Mouse (Mus musculus): ENCODE results near the gene Clip2. TPM values are rescaled to one million over a fixed set of nuclear protein-coding genes. Genes with fewer than 3 reads are reported as not detected.

The Clip2 gene
- polyA plus RNA-seq, 1 experiment: 59.1 TPM

DNA sequence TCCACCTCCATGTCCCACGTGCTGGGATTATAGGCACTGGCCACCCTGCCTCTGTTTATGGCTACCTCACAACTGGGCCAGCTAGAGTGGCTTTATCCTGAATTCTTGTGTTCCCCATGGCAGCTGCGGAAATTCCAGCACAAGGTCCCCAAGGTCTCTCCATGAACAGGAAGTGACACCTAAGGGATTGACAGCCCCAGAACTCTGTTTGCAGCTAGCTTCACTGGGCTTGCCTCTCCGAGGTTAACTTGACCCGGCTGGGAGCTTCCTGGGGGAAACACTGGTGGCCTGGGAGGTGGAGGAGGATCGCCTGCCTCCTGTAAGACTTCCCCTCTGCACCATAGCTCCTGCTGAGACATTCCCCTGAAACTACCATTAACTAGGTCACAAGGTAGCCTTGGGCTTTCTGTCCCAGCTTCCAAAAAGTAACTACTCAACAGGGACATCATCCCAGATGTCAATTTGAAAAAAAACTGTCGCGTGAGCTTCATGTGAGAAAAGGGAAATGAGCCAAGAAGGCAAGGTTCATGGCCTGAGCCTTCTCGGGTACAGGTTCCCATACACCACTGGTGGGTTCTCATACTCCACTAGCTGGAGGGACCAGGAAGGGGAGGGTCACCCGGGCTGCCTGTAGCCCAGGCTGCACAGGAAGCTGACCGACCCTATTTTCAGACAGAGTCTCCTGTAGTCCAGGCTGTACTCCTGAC, 20.4 kb upstream of the Clip2 start:
- H3K27ac ChIP-seq (ENCODE audit: insufficient read depth, low read length): no peak overlapping the region
- 35% methylated on average over 10 of the region's 10 CpGs for WGBS
- H3K27me3 ChIP-seq (ENCODE audit: control insufficient read depth, insufficient read depth, low read length): no peaks in the 10 kb centered on the region
- TF ChIP-seq CTCF (IDR thresholded peaks at IDR 0.05; ENCODE audit: borderline replicate concordance, insufficient read depth, low read depth, low read length): no peak
- no peak for TF ChIP-seq POLR2A (IDR thresholded peaks at IDR 0.05; ENCODE audit: borderline replicate concordance, insufficient read depth, low read length)
- H3K4me1 ChIP-seq (ENCODE audit: control insufficient read depth, insufficient read depth, low read length): no peaks in the 10 kb centered on the region
- no peak for DNase-seq
- no peak overlapping the region for H3K4me3 ChIP-seq (replicated peaks; ENCODE audit: insufficient read depth, low read depth, low read length)

DNA sequence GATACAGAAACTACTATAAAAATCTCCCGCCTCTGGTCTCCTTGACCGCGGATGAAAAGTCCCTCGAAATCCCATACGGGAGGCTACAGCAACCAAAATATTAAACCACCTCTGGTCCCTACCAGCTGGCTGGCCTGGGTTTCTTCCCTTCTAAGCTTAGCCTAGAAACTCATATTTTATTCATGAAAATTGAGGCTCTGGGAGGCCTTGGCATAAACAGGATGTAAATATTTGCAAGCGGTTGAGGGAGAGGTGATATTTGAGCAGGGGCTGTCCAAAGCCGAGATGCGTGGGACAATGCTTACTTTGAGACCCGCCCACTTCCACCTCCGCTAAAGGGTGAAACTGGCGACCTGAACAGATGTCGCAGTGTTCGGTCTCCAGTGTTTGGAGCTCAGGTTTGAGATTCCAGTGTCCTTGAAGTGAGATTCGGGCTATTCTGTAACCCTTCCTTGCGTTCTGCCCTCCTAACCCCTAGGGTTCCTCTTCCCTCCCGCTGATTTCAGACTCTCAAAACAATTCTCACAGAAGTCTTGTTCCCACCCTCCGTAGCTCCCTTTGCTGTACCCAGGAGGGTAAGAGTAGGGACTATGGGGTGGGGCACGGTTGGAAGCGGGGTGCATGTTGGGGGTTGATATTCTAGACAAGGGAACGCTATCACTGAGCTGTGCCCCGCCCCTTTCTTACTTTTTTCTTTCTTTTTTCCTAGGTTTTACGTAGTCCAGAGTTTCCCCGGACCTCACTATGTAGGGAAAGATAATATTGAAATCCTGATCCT, 19.7 kb upstream of the Clip2 start:
- Histone ChIP-seq H3K4me3 (replicated peaks; ENCODE audit: insufficient read depth, low read depth, low read length) (peak overlapping the region; percentile 95), H3K27me3 (ENCODE audit: control insufficient read depth, insufficient read depth, low read length) (no peaks in the 10 kb centered on the region), H3K27ac (ENCODE audit: insufficient read depth, low read length) (0 out of 2 replicates have a peak overlapping the region, but pooled peaks have one; percentile 51), H3K4me1 (ENCODE audit: control insufficient read depth, insufficient read depth, low read length) (no peaks in the 10 kb centered on the region)
- DNase-seq: peak; percentile 44 to 67
- under 1% methylated on average over 23 of the region's 23 CpGs for WGBS
- TF ChIP-seq CTCF (IDR thresholded peaks at IDR 0.05; ENCODE audit: borderline replicate concordance, insufficient read depth, low read depth, low read length) (no peak), POLR2A (IDR thresholded peaks at IDR 0.05; ENCODE audit: borderline replicate concordance, insufficient read depth, low read length) (no peak)

DNA sequence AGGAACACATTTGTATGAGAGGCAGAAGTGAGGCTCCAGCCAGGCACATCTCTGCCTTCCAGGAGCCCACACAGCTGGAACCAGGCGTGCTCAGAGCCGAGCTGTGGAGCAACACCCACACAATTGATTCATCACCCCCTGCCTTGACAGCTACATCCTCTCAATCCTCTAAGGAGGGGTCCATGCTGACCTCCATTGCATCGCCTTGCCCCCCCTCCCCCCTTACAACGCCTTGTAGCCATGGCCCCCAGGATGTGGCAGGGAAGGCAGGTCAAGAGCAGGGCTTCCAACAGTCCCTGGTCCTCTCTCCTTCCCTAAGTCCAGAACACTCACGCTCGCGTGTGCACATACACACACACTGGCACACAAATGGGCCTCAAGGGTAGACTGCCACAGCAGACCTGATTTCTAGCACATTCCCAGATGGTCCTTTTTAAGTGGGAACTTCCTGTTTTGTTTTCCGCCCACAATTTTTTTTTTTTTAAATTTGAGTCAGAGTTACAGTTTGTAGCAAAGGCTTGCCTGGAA, 16.8 kb upstream of the Clip2 start:
- Histone ChIP-seq H3K27ac (ENCODE audit: insufficient read depth, low read length) (no peak overlapping the region), H3K27me3 (ENCODE audit: control insufficient read depth, insufficient read depth, low read length) (no peaks in the 10 kb centered on the region), H3K4me3 (replicated peaks; ENCODE audit: insufficient read depth, low read depth, low read length) (no peak overlapping the region), H3K4me1 (ENCODE audit: control insufficient read depth, insufficient read depth, low read length) (no peaks in the 10 kb centered on the region)
- no peak for DNase-seq
- WGBS: 59% methylated on average over 8 of the region's 8 CpGs
- TF ChIP-seq CTCF (IDR thresholded peaks at IDR 0.05; ENCODE audit: borderline replicate concordance, insufficient read depth, low read depth, low read length) (no peak), POLR2A (IDR thresholded peaks at IDR 0.05; ENCODE audit: borderline replicate concordance, insufficient read depth, low read length) (no peak)

DNA sequence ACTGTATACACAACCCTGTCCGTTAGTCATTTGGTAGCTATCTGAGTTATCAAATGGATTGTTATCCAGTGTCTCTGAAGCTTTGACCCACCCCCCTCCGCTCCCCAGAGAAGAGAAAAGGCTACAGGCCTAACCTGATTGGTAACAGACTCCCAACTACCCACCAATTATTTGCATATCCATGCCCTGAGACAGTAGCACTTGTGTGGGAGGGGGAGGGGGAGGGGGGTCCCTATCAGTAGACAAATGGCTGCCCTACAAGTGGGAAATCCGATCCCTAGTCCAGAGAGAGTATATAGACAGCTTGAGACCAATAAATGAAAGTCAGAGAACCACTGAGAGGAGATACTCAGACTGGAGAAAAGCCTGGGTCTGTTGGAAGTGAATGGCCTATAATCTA, 15.8 kb upstream of the Clip2 start:
- DNase-seq: no peak

DNA sequence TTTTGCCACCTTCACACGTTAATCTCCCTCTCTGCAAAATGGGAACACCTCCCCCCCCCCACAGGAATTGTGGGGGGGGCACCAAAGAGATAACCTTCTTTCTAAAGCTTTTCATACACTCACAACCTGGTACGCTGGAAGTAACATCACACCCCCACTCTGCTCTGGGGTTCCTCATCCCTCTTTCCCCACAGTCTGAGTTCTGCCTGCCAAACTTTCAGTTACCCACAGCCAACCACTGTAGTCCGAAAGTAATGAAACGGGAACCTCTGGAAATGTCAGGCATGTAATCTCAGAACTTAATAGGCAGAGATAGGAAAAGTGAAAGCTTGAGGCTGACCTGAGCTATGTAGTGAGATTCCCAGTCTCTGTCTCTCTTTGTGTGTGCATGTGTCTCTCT, 15.2 kb upstream of the Clip2 start:
- Histone ChIP-seq H3K4me1 (ENCODE audit: control insufficient read depth, insufficient read depth, low read length) (no peaks in the 10 kb centered on the region), H3K27me3 (ENCODE audit: control insufficient read depth, insufficient read depth, low read length) (no peaks in the 10 kb centered on the region), H3K4me3 (replicated peaks; ENCODE audit: insufficient read depth, low read depth, low read length) (no peak overlapping the region), H3K27ac (ENCODE audit: insufficient read depth, low read length) (no peak overlapping the region)
- TF ChIP-seq POLR2A (IDR thresholded peaks at IDR 0.05; ENCODE audit: borderline replicate concordance, insufficient read depth, low read length) (no peak), CTCF (IDR thresholded peaks at IDR 0.05; ENCODE audit: borderline replicate concordance, insufficient read depth, low read depth, low read length) (no peak)
- 88% methylated on average over 4 of the region's 4 CpGs for WGBS
- no peak for DNase-seq

More for the DNA sequence above, 15.8 kb upstream of the Clip2 start:
- no peak for TF ChIP-seq POLR2A (IDR thresholded peaks at IDR 0.05; ENCODE audit: borderline replicate concordance, insufficient read depth, low read length)
- no peak for TF ChIP-seq CTCF (IDR thresholded peaks at IDR 0.05; ENCODE audit: borderline replicate concordance, insufficient read depth, low read depth, low read length)
- H3K27me3 ChIP-seq (ENCODE audit: control insufficient read depth, insufficient read depth, low read length): no peaks in the 10 kb centered on the region
- H3K4me1 ChIP-seq (ENCODE audit: control insufficient read depth, insufficient read depth, low read length): no peaks in the 10 kb centered on the region
- 79% methylated on average over 3 of the region's 3 CpGs for WGBS
- H3K4me3 ChIP-seq (replicated peaks; ENCODE audit: insufficient read depth, low read depth, low read length): no peak overlapping the region
- no peak overlapping the region for H3K27ac ChIP-seq (ENCODE audit: insufficient read depth, low read length)

DNA sequence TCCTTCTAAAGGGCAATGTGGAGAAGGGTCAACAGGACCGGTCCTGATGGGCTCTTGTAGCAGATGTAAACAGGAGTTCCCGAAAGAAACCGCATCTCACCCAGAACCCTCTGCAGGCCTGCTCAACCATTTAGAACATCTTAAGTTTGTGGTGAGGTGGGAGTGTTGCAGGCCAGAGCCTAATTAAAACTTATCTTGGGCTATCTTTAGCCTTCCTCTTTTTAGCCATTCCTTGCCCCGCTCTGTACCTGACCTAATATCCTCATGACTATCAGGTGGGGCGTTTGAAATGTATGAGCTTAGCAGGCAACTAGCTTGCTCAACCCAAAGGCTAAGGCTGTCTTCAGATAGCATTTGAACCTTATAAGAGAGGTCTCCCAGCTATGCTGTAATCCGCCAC, 13.5 kb upstream of the Clip2 start:
- DNase-seq: no peak
- no peak for TF ChIP-seq POLR2A (IDR thresholded peaks at IDR 0.05; ENCODE audit: borderline replicate concordance, insufficient read depth, low read length)
- TF ChIP-seq CTCF (IDR thresholded peaks at IDR 0.05; ENCODE audit: borderline replicate concordance, insufficient read depth, low read depth, low read length): no peak
- 93% methylated on average over 6 of the region's 6 CpGs for WGBS
- Histone ChIP-seq H3K27me3 (ENCODE audit: control insufficient read depth, insufficient read depth, low read length) (no peaks in the 10 kb centered on the region), H3K4me1 (ENCODE audit: control insufficient read depth, insufficient read depth, low read length) (no peaks in the 10 kb centered on the region), H3K4me3 (replicated peaks; ENCODE audit: insufficient read depth, low read depth, low read length) (no peak overlapping the region), H3K27ac (ENCODE audit: insufficient read depth, low read length) (no peak overlapping the region)

DNA sequence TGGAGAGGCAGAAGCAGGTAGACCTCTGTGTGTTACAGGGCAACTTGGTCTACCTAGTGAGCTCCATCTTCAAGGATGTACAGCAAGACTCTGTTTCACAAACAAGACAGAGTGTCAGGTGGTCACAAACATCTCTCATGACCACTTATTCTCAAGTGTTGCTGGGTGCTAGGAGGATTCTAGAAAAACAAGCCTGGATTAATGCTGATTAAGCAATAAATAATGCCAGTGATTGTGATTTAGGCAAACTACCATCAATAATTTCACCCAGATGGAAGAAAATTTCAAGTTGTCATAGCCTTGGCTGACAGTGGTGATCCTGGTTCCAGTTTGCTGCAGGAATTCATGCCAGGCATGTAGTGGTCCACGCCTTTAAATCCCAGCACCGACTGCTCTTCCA, 12.0 kb upstream of the Clip2 start:
- no peak for DNase-seq
- H3K27me3 ChIP-seq (ENCODE audit: control insufficient read depth, insufficient read depth, low read length): no peaks in the 10 kb centered on the region
- TF ChIP-seq POLR2A (IDR thresholded peaks at IDR 0.05; ENCODE audit: borderline replicate concordance, insufficient read depth, low read length) (no peak), CTCF (IDR thresholded peaks at IDR 0.05; ENCODE audit: borderline replicate concordance, insufficient read depth, low read depth, low read length) (no peak)
- H3K27ac ChIP-seq (ENCODE audit: insufficient read depth, low read length): no peak overlapping the region
- no peaks in the 10 kb centered on the region for H3K4me1 ChIP-seq (ENCODE audit: control insufficient read depth, insufficient read depth, low read length)
- WGBS: 81% methylated on average over 2 of the region's 2 CpGs
- H3K4me3 ChIP-seq (replicated peaks; ENCODE audit: insufficient read depth, low read depth, low read length): no peak overlapping the region
